Mouse (Mus musculus) forebrain, embryonic 14.5 days (tissue): ENCODE results near the gene Rgs7. TPM values are rescaled to one million over a fixed set of nuclear protein-coding genes. Genes with fewer than 3 reads are reported as not detected.

Experiments
- ATAC-seq: fragments of 200-750 bp; cut with Nextera tagmentation; 2 replicates; pipeline ENCODE4 v1.8.0; 2017; ENCODE audit warnings: mild to moderate bottlenecking, moderate library complexity
- DNase-seq: peaks from one replicate; pipeline ENCODE4 v3.0.0-alpha.2; 2015; ENCODE audit warnings: low spot score
- H3K27ac ChIP-seq: fragments of 300-500 bp; sonication (generic); 2 replicates; pipeline ENCODE4 v1.5.1; 2014; ENCODE audit warnings: low read depth, mild to moderate bottlenecking, control low read depth, low read length, moderate library complexity
- H3K27me3 ChIP-seq: fragments of 300-500 bp; sonication (generic); replicated peaks from 2 replicates; pipeline ENCODE4 v1.6.1; 2014; ENCODE audit warnings: low read length, control low read depth, mixed read lengths; ENCODE audit not compliant: control insufficient read depth, insufficient read depth
- H3K36me3 ChIP-seq: fragments of 300-500 bp; sonication (generic); 2 replicates; pipeline ENCODE4 v1.6.1; 2014; ENCODE audit warnings: low read length, control low read depth; ENCODE audit not compliant: control insufficient read depth, insufficient read depth
- H3K4me1 ChIP-seq: fragments of 300-500 bp; sonication (generic); 2 replicates; pipeline ENCODE4 v1.6.1; 2014; ENCODE audit warnings: antibody characterized with exemption, low read length, control low read depth; ENCODE audit not compliant: control insufficient read depth, insufficient read depth
- H3K4me2 ChIP-seq: fragments of 300-500 bp; sonication (generic); 2 replicates; pipeline ENCODE4 v1.6.1; 2014; ENCODE audit warnings: mild to moderate bottlenecking, control low read depth, low read length
- H3K4me3 ChIP-seq: fragments of 300-500 bp; sonication (generic); 2 replicates; pipeline ENCODE4 v1.5.1; 2014; ENCODE audit warnings: low read depth, low read length, control low read depth
- H3K9ac ChIP-seq: fragments of 300-500 bp; sonication (generic); 2 replicates; pipeline ENCODE4 v1.6.1; 2014; ENCODE audit warnings: mild to moderate bottlenecking, low read length, control low read depth, moderate library complexity
- H3K9me3 ChIP-seq: fragments of 300-500 bp; sonication (generic); replicated peaks from 2 replicates; pipeline ENCODE4 v1.6.1; 2016; ENCODE audit warnings: low read length, control low read depth, mixed read lengths; ENCODE audit not compliant: control insufficient read depth
- WGBS: fragments of 180-500 bp; shearing (Covaris S2); extraction: QIAGEN DNeasy Blood & Tissue Kit; methylation state at CpG from one replicate; pipeline ENCODE4 v1.1.7; 2014; 5-methylcytosine and 5-hydroxymethylcytosine counted together
- polyA plus RNA-seq: library from polyadenylated mRNA; unstranded; fragments of >200 nt; fragmentation: Nextera tagmentation; extraction: Ambion mirVana; gene quantifications from 2 replicates; pipeline ENCODE4 v1.2.1, GENCODE M21; 2014

Gene Rgs7
- polyA plus RNA-seq, 1 experiment from 2014 or later: 19.1 TPM

GRCm38 (mm10) chr1:175118904-175119555, 373.3 kb downstream of the Rgs7 start:
- ATAC-seq (peak; percentile 46; the same call in 1 of the 2 replicates), DNase-seq (peak; percentile 38)
- Histone ChIP-seq H3K4me3 (no peak overlapping the region), H3K9ac (no peak overlapping the region), H3K27ac (no peak overlapping the region), H3K36me3 (no peaks in the 10 kb centered on the region), H3K9me3 (no peaks in the 10 kb centered on the region), H3K4me2 (no peak overlapping the region), H3K27me3 (no peaks in the 10 kb centered on the region), H3K4me1 (no peaks in the 10 kb centered on the region)
- 71% methylated on average over 4 of the region's 4 CpGs for WGBS

- no peak overlapping the region for H3K27ac ChIP-seq
- H3K27me3 ChIP-seq: no peaks in the 10 kb centered on the region
- DNase-seq (no peak), ATAC-seq (no peak)
- H3K9ac ChIP-seq: no peak overlapping the region
- WGBS: 88% methylated on average over 1 of the region's 1 CpGs
- H3K36me3 ChIP-seq: no peaks in the 10 kb centered on the region
- no peaks in the 10 kb centered on the region for H3K9me3 ChIP-seq
- H3K4me3 ChIP-seq: no peak overlapping the region
- no peak overlapping the region for H3K4me2 ChIP-seq
- H3K4me1 ChIP-seq: no peaks in the 10 kb centered on the region
Observed at GRCm38 (mm10) chr1:175108270-175108860, 383.9 kb downstream of the Rgs7 start.

GRCm38 (mm10) chr1:175106315-175106714, 386.0 kb downstream of the Rgs7 start:
- no peak overlapping the region for H3K4me2 ChIP-seq
- no peaks in the 10 kb centered on the region for H3K27me3 ChIP-seq
- H3K9me3 ChIP-seq: no peaks in the 10 kb centered on the region
- no peak overlapping the region for H3K4me3 ChIP-seq
- 29% methylated on average over 1 of the region's 1 CpGs for WGBS
- DNase-seq (no peak), ATAC-seq (no peak)
- no peak overlapping the region for H3K27ac ChIP-seq
- no peaks in the 10 kb centered on the region for H3K4me1 ChIP-seq
- H3K9ac ChIP-seq: no peak overlapping the region
- no peaks in the 10 kb centered on the region for H3K36me3 ChIP-seq

DNA sequence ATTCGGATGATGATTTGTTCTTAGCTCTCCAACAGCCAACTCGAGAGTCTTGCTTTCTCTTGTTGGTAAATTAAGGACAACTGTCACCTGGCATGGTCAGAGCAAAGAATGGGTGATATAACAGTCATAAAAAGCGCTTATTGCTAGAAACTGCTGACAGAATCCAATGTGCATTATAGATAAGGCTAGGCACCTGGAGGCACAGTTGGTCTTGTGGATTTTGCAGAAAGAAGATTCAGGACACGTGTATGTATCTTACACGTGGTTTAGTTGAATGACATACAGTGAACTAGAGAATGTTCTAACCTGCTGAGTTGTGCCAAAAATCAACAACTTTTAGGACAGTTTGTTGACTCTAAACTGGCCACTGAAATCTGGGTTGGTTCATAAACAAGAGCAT, 386.9 kb downstream of the Rgs7 start:
- Histone ChIP-seq H3K9ac (no peak overlapping the region), H3K9me3 (no peaks in the 10 kb centered on the region), H3K4me1 (no peaks in the 10 kb centered on the region), H3K4me2 (no peak overlapping the region), H3K27ac (no peak overlapping the region), H3K36me3 (no peaks in the 10 kb centered on the region), H3K27me3 (no peaks in the 10 kb centered on the region), H3K4me3 (no peak overlapping the region)
- 90% methylated on average over 5 of the region's 5 CpGs for WGBS
- ATAC-seq (no peak), DNase-seq (no peak)

DNA sequence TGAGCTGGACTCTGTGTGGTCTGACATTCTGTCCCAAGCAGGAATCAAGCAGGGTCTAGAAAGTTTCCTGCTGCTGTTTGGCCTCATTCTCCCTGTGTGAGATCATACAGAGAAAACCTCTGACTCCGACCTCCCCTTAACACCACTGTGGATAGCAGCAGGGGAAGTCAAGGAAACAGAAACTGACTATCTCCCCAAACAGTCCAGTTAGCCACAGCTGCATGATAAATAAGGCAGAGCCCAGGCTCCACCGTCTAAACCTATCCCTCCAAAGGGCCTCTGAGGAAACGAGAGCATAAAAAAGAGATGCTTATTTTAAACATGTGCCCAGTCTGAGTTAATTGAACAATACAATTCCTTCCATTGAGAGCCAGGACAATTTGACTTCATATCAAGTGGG, 395.3 kb downstream of the Rgs7 start:
- Histone ChIP-seq H3K9me3 (no peaks in the 10 kb centered on the region), H3K9ac (no peak overlapping the region), H3K4me2 (no peak overlapping the region), H3K4me3 (no peak overlapping the region), H3K27me3 (no peaks in the 10 kb centered on the region), H3K36me3 (no peaks in the 10 kb centered on the region), H3K27ac (no peak overlapping the region), H3K4me1 (no peaks in the 10 kb centered on the region)
- DNase-seq (no peak), ATAC-seq (no peak)
- WGBS: 34% methylated on average over 3 of the region's 3 CpGs

GRCm38 (mm10) chr1:175082104-175082503, 410.2 kb downstream of the Rgs7 start:
- no peak overlapping the region for H3K27ac ChIP-seq
- no peaks in the 10 kb centered on the region for H3K36me3 ChIP-seq
- no peak overlapping the region for H3K9ac ChIP-seq
- 96% methylated on average over 1 of the region's 1 CpGs for WGBS
- no peaks in the 10 kb centered on the region for H3K4me1 ChIP-seq
- no peak overlapping the region for H3K4me2 ChIP-seq
- H3K27me3 ChIP-seq: no peaks in the 10 kb centered on the region
- ATAC-seq (no peak), DNase-seq (no peak)
- H3K9me3 ChIP-seq: no peaks in the 10 kb centered on the region
- no peak overlapping the region for H3K4me3 ChIP-seq

GRCm38 (mm10) chr1:175079819-175080608, 412.3 kb downstream of the Rgs7 start:
- no peak for DNase-seq
- Histone ChIP-seq H3K27me3 (no peaks in the 10 kb centered on the region), H3K4me2 (no peak overlapping the region), H3K9ac (no peak overlapping the region), H3K4me1 (no peaks in the 10 kb centered on the region), H3K9me3 (no peaks in the 10 kb centered on the region), H3K27ac (no peak overlapping the region), H3K4me3 (no peak overlapping the region), H3K36me3 (no peaks in the 10 kb centered on the region)
- 84% methylated on average over 4 of the region's 4 CpGs for WGBS
- no peak for ATAC-seq

GRCm38 (mm10) chr1:175073500-175074232, 418.6 kb downstream of the Rgs7 start:
- no peaks in the 10 kb centered on the region for H3K9me3 ChIP-seq
- no peak for ATAC-seq
- 90% methylated on average over 1 of the region's 1 CpGs for WGBS

More at GRCm38 (mm10) chr1:175073500-175074232, 418.6 kb downstream of the Rgs7 start:
- Histone ChIP-seq H3K36me3 (no peaks in the 10 kb centered on the region), H3K4me3 (no peak overlapping the region), H3K9ac (no peak overlapping the region), H3K4me2 (no peak overlapping the region), H3K4me1 (no peaks in the 10 kb centered on the region), H3K27ac (no peak overlapping the region), H3K27me3 (no peaks in the 10 kb centered on the region)
- no peak for DNase-seq
